Mouse (Mus musculus) brain, embryonic 14.5 days (tissue): ENCODE measurements at regions not wholly inside any gene's neighbourhood (a gene's known extent, or its start where the extent isn't known, plus 50 kb on each side); places are given as distances from the start of the nearest gene placed in this dataset.

Source experiments
- CTCF ChIP-seq: fragments of 200-500 bp; IDR thresholded peaks from 2 replicates; pipeline ENCODE4 v1.5.1; 2012; ENCODE audit warnings: inconsistent platforms, mild to moderate bottlenecking, moderate library complexity, borderline replicate concordance; ENCODE audit not compliant: insufficient read depth, insufficient read length; ENCODE audit errors: extremely low read depth
- POLR2A ChIP-seq: fragments of 200-500 bp; IDR thresholded peaks from 2 replicates; pipeline ENCODE4 v1.6.1; 2012; ENCODE audit warnings: mild to moderate bottlenecking, inconsistent platforms, borderline replicate concordance; ENCODE audit not compliant: poor library complexity, insufficient read depth, insufficient read length, severe bottlenecking; ENCODE audit errors: extremely low read depth

DNA sequence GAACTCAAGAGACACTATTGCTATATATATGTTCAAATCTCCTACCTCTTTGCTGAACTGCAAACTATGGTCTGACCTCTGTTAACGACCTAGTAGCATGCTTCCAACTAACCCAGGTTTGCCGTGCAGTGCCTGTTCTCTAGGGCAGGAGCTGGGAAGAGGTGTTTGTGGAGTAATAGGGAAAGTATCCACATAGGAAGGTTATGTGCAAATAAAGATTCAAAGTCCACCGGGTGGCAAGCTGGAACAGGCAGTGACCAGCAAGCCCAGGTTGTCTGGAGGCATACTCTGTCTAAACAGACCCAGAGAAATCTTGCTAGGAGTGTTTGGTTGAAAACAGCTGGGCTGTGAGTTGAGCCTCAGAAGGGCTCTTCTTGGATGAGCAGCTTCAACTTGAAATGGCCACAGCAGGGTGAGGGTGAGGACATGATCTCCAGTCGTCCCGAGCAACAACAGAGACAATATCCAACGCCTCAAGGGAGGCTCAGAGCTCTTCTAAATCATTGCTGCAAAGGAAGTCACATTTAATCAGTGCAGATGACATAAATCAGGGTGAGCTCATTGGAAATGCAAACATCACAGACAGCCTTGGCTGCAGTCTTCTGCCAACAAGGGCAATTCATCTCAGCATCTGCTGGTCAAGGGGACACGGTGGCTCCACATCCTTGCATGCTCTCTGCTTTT, 846.7 kb downstream of the Synb start:
- TF ChIP-seq CTCF (no peak), POLR2A (no peak)
